Mouse (Mus musculus) forelimb bud, embryonic 11.5 days (tissue): ENCODE data around the gene Meltf.
A peak's percentile ranks its signal among the peaks of the same experiment; 100 is the strongest.
"Not testable (repeated sequence)": the region's sequence is repeated elsewhere in the genome, so short reads cannot be mapped to it uniquely, and the experiment has no call there.

Source experiments
- DNase-seq: peaks from one replicate; pipeline ENCODE4 v3.0.0-alpha.2; 2012; ENCODE audit warnings: low read depth, low spot score

The Meltf gene

DNA sequence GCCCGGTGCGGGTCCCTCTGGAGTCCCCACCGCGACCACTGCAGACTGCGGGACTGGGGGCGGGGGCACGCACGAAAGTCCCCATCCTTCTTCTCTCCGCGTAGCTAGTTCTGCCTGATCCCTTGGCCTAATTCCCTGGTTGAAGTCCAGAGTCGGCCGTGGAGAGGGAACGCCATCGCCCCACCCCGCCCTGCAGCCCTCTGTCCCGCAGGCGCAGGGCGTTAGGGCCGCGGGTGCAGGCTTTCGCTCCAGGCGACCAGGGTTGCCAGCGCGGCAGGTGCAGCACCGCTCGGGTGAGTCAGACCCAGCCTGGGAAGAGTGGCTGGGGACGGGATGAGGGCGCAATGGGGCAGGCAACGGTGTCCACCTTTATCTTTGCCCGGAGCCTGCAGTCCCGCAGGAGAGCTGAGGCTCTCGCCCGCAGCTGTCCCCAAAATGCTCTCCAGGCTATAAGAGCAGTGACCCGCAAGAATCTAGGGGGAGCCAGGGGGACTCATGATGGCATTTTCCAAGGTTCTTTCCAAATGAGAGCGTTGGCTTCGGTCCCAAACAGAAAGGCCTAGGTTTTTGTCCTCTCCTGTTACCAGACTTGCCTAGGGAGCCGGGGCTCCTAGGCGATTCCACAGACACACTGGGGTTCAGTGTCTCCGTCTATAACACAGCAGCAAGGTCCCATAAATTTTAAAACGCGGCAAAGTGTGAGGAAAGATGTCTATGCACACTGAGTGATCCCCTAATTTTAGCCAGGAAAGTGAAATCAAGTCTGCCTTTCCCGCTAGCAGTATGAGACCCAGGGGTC, 55.3 kb downstream of the Meltf start, which contains the start of gene Pigz:
TSS of gene Pigz (plus strand) at position 101 of the 799 bp plus-strand sequence.
- DNase-seq = no peak

DNA sequence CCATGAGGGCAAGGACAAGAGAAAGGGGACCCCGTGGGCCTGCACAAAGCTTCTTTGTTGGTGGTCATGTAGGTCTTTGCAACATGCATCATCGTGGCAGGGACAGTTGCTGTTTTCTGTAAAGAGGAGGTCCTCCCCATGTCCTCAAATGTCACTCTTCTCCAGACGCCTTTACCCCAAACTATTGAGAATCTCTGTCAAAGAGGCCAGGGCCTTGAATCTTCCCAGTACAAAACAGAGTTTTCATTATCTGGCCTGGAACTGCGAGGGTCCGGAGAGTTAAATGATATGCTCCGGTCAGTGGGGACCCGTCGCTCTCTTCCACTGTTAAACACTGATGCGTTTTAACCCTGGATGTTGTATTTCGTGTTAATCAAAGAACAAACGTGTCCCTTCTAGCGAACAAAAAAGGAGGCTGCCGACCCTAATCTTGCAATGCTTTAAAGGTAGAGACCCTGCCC, 56.0 kb downstream of the Meltf start:
- no peak for DNase-seq

- no peak for DNase-seq
Measured at GRCm38 (mm10) chr16:31935091-31935979, 56.7 kb downstream of the Meltf start.

GRCm38 (mm10) chr16:31936568-31936967, 58.0 kb downstream of the Meltf start:
- DNase-seq = no peak

- no peak for DNase-seq
Measured at GRCm38 (mm10) chr16:31938856-31939255, 60.2 kb downstream of the Meltf start.

DNA sequence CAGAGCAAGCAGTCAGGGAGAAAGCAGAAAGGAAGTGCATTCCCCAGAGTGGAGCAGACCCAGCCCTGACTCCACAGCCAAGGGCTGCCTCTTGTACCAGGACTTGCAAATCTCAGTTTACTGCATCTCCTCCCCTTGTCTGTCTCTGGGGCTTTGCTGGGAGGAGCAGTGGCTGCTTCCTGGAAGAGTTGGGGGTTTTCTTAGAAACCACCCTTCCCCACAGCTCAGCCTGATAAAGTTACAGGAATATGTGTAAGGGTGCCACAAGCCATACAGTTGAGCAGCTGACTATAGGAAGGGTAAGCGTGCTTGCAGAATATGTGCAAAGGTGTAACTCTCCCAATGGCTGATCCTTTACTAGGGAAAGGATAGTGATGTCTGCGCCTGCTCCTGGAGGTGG, 62.0 kb downstream of the Meltf start:
- no peak for DNase-seq

DNA sequence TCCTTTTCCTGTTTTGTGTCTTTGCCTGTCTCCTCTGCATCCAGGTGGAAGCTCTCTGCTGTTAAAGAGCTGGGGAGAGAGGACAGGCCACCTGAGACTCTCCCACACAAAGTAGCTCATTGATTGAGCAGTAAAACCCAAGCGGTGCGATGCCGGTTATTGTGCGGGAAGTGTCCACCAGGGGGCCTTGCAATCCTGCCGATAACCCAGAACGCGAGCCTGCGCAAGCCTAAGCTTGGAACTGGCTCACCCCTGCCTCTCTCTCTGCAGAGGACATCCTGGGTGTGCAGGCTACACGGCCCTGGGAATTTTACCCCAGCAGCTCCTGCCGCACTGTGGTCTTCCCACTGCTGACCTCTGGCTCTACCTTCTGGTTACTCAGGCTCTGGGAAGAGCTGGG, 65.4 kb downstream of the Meltf start:
- peak; percentile 71 for DNase-seq

GRCm38 (mm10) chr16:31944698-31945255, 66.2 kb downstream of the Meltf start:
- DNase-seq = no peak

DNA sequence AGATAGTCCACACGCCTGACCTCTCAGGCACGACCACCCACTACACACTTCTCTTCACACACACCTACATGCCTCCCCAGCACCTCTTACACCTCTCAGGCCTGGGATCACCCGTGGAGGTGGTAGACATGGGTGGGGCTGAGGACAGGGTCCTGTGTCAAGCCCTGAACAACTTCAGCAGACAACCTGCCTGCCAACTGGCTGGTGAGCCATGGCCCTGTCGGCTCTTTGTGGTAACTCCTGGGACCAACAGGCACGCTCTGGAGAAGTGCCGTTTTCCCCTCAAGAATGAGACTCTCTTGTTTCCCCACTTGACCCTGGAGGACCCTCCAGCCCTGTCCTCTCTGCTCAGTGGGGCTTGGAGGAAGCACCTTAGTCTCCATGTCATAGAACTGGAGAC, 66.8 kb downstream of the Meltf start:
- DNase-seq = no peak

DNA sequence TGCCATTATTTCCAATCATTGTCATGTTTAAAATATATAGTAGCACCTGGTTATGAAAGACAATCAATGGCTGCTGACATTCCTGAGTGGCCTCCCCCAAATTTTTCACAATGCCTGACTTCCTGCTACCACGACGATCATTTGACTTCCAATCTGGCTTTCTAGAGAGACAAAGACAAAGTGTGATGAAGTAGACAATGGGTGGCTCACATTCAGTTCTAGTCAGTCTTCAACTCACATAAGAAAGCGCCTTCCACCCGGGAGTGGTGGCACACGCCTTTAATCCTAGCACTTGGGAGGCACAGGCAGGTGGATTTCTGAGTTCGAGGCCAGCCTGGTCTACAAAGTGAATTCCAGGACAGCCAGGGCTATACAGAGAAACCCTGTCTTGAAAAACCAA, 67.4 kb downstream of the Meltf start:
- DNase-seq = not testable (repeated sequence)

DNA sequence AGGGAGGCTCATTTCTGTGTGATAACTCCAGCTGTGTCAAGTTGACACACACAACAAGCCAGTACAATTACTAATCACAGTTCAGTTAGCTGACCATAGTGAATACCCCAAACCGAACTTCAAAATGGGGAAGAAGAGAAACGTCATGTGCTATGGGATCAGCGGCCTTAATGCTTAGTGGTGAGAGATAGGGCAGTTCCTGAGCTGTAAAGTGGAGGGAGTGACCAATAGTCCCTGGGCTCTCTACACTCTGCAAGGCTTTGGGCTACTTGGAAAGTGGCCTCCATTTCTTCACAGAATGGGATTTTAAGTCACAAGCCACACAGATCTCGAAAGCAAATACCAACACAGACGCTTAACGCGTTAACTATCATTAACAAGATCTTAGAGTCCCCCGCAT, 68.7 kb downstream of the Meltf start:
- no peak for DNase-seq

DNA sequence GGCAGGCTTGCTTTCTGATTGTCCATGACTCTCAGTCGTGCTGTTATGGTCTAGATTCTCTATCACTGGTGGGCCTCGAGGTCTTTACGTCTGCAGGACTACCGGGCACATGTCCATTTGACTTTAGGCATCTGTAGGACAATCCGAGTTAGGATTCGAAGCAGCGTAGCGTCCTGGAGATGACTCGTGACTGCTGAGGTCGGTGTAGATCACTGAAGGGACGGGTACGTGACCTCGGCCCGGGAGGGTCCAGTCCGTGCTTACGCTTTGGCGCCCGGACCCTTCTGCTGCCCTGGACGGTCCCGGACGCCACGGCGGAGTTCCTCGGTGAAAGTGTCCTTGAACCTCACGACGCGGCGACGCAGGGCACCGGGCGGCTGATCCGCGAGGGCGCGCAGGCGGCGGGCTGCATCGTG, 69.3 kb downstream of the Meltf start:
- no peak for DNase-seq

GRCm38 (mm10) chr16:31948345-31948774, 69.8 kb downstream of the Meltf start, which contains the start of the genes 0610012G03Rik and Ncbp2:
Gene 0610012G03Rik, minus strand, starts transcription at chr16:31948494.
Gene Ncbp2, plus strand, starts transcription at chr16:31948513.
- DNase-seq = peak; percentile 93
